Comparison of ENCODE assay signal across 10 mouse cellular contexts in genomic region chr8:91990952-91991351, GRCm38 (mm10).
DNase-seq lines count a peak whose midpoint lies in the region; ATAC-seq and TF ChIP-seq lines count a peak whose summit lies in the region.
"Had no signal": no experiment of that assay in that cellular context is flagged by ENCODE, and none has a peak within 500 bp of the region (broad histone marks: within the 10 kb centered on the region; RNA-seq: fewer than 3 reads in every experiment).

No protein-coding gene starts in this region.

- 0 out of 2 replicates have a peak overlapping the region, but pooled peaks have one; percentile 50 for H3K27ac ChIP-seq in heart, embryonic 11.5 days (ENCODE audit: low read depth, low read length)
- no peak overlapping the region for H3K27ac ChIP-seq in lung, embryonic 14.5 days (ENCODE audit: low read depth)
- peak overlapping the region; percentile 81 for H3K27ac ChIP-seq in hindbrain, embryonic 13.5 days
- H3K27ac ChIP-seq in neural tube, embryonic 12.5 days = no peak overlapping the region

- no peak overlapping the region for H3K4me3 ChIP-seq in heart, embryonic 11.5 days (ENCODE audit: low read depth, low read length)
- no peak overlapping the region for H3K4me3 ChIP-seq in lung, embryonic 14.5 days (ENCODE audit: low read depth, low read length)
- peak overlapping the region; percentile 20; the same call in 1 of the 2 replicates for H3K4me3 ChIP-seq in hindbrain, embryonic 13.5 days
- no peak overlapping the region for H3K4me3 ChIP-seq in neural tube, embryonic 12.5 days

- TF ChIP-seq CTCF in lung, embryonic 14.5 days (IDR thresholded peaks at IDR 0.05; ENCODE audit: low read depth) = no peak

- peaks cover 26% of the 10 kb centered on the region for H3K4me1 ChIP-seq in heart, embryonic 11.5 days (ENCODE audit: control insufficient read depth, insufficient read depth, low read length)
- H3K4me1 ChIP-seq in lung, embryonic 14.5 days (ENCODE audit: insufficient read depth) = peaks cover 18% of the 10 kb centered on the region
- H3K4me1 ChIP-seq in hindbrain, embryonic 13.5 days (replicated peaks) = peaks cover 66% of the 10 kb centered on the region
- H3K4me1 ChIP-seq in neural tube, embryonic 12.5 days = peaks cover 46% of the 10 kb centered on the region

- ATAC-seq in heart, embryonic 11.5 days (replicated peaks; ENCODE audit: insufficient number of reproducible peaks, low FRiP score, low TSS enrichment) = no peak
- no peak for ATAC-seq in lung, embryonic 14.5 days (ENCODE audit: insufficient read depth)
- no peak for ATAC-seq in hindbrain, embryonic 13.5 days (ENCODE audit: low FRiP score)
- ATAC-seq in neural tube, embryonic 12.5 days (ENCODE audit: low FRiP score, low read depth) = no peak

- peaks cover 4% of the 10 kb centered on the region; the same call in 1 of the 2 replicates for H3K9me3 ChIP-seq in heart, embryonic 11.5 days (replicated peaks; ENCODE audit: control insufficient read depth, low read length)
- no peaks in the 10 kb centered on the region for H3K9me3 ChIP-seq in lung, embryonic 14.5 days (ENCODE audit: low read depth, low read length)
- H3K9me3 ChIP-seq in hindbrain, embryonic 13.5 days = no peaks in the 10 kb centered on the region
- H3K9me3 ChIP-seq in neural tube, embryonic 12.5 days = no peaks in the 10 kb centered on the region

- DNase-seq in heart, postnatal 4 days = no peak
- peak; percentile 35 for DNase-seq in lung, embryonic 14.5 days
- DNase-seq in lung, adult 18-20 months = no peak
- no peak for DNase-seq in right cerebral cortex, postnatal 36 days (ENCODE audit: low spot score in 2 of 2)
- DNase-seq in gastrocnemius, adult 8-10 months (ENCODE audit: low spot score in 2 of 2) = no peak
- DNase-seq: cerebellum, adult 9-11 months; lung, adult 2 months had no signal

- H3K4me2 ChIP-seq in heart, embryonic 11.5 days = peak overlapping the region; percentile 11
- peak overlapping the region; percentile 51 for H3K4me2 ChIP-seq in lung, embryonic 14.5 days
- peak overlapping the region; percentile 44 for H3K4me2 ChIP-seq in hindbrain, embryonic 13.5 days
- peak overlapping the region; percentile 42 for H3K4me2 ChIP-seq in neural tube, embryonic 12.5 days (replicated peaks)

- no peaks in the 10 kb centered on the region for H3K36me3 ChIP-seq in heart, embryonic 11.5 days (ENCODE audit: control insufficient read depth, insufficient read depth, low read length)
- no peaks in the 10 kb centered on the region for H3K36me3 ChIP-seq in lung, embryonic 14.5 days (ENCODE audit: insufficient read depth)
- H3K36me3 ChIP-seq in hindbrain, embryonic 13.5 days = no peaks in the 10 kb centered on the region
- no peaks in the 10 kb centered on the region for H3K36me3 ChIP-seq in neural tube, embryonic 12.5 days

- peaks cover 24% of the 10 kb centered on the region for H3K27me3 ChIP-seq in heart, embryonic 11.5 days (ENCODE audit: control insufficient read depth, insufficient read depth, low read length)
- peaks cover 8% of the 10 kb centered on the region; the same call in 1 of the 2 replicates for H3K27me3 ChIP-seq in lung, embryonic 14.5 days (ENCODE audit: insufficient read depth, low read length)
- H3K27me3 ChIP-seq in hindbrain, embryonic 13.5 days = peaks cover 28% of the 10 kb centered on the region; the same call in 1 of the 2 replicates
- 0 out of 2 replicates have a peak, but pooled peaks cover 8% of the 10 kb centered on the region for H3K27me3 ChIP-seq in neural tube, embryonic 12.5 days (replicated peaks)

- H3K9ac ChIP-seq in heart, embryonic 11.5 days (ENCODE audit: low read depth, low read length) = no peak overlapping the region
- no peak overlapping the region for H3K9ac ChIP-seq in lung, embryonic 14.5 days
- H3K9ac ChIP-seq in hindbrain, embryonic 13.5 days = no peak overlapping the region
- H3K9ac ChIP-seq in neural tube, embryonic 12.5 days = no peak overlapping the region

- WGBS in heart, embryonic 11.5 days (ENCODE audit: insufficient replicate concordance) = 66% methylated on average over 5 of the region's 5 CpGs
- 36% methylated on average over 5 of the region's 5 CpGs for WGBS in lung, embryonic 14.5 days
- 16% methylated on average over 5 of the region's 5 CpGs for WGBS in hindbrain, embryonic 13.5 days
- 31% methylated on average over 5 of the region's 5 CpGs for WGBS in neural tube, embryonic 12.5 days

Comparison
In these comparisons a context has a peak if more than half of its experiments do, and no peak if none do; other contexts are left out.
1. H3K27ac ChIP-seq: peak in heart, embryonic 11.5 days (single experiment) and hindbrain, embryonic 13.5 days (single experiment); none in lung, embryonic 14.5 days (single experiment) and neural tube, embryonic 12.5 days (single experiment).
2. Peak in every context shown above with its lines, with median percentiles within 50 percentile points of each other: H3K4me2 ChIP-seq.